Mouse (Mus musculus) ES-Bruce4 (cell line): ENCODE measurements around the gene Hsd17b14. TPM values are rescaled to one million over a fixed set of nuclear protein-coding genes. Genes with fewer than 3 reads are reported as not detected.
A peak's percentile ranks its signal among the peaks of the same experiment; 100 is the strongest.

Source experiments
- H3K27ac ChIP-seq: 2 replicates; pipeline ENCODE4 v1.5.1; 2012; ENCODE audit warnings: low read length, inconsistent platforms; ENCODE audit not compliant: insufficient read depth
- H3K27me3 ChIP-seq: 2 replicates; pipeline ENCODE4 v1.6.1; 2012; ENCODE audit warnings: mild to moderate bottlenecking, low read length, inconsistent platforms; ENCODE audit not compliant: control insufficient read depth, poor library complexity, insufficient read depth, severe bottlenecking
- H3K36me3 ChIP-seq: 2 replicates; pipeline ENCODE4 v1.6.1; 2012; ENCODE audit warnings: inconsistent platforms, mild to moderate bottlenecking, low read length, moderate library complexity; ENCODE audit not compliant: control insufficient read depth, poor library complexity, insufficient read depth, severe bottlenecking
- H3K4me1 ChIP-seq: one replicate; pipeline ENCODE4 v1.8.1; 2011; ENCODE audit warnings: low read length; ENCODE audit not compliant: control insufficient read depth, insufficient read depth
- H3K4me3 ChIP-seq: 2 replicates; pipeline ENCODE4 v1.5.1; 2011; ENCODE audit warnings: low read depth, mild to moderate bottlenecking, low read length
- H3K9ac ChIP-seq: 2 replicates; pipeline ENCODE4 v1.6.1; 2012; ENCODE audit warnings: low read depth, mild to moderate bottlenecking, inconsistent platforms; ENCODE audit not compliant: poor library complexity, severe bottlenecking
- H3K9me3 ChIP-seq: replicated peaks from 2 replicates; pipeline ENCODE4 v1.6.1; 2012; ENCODE audit warnings: mild to moderate bottlenecking, low read length, inconsistent platforms; ENCODE audit not compliant: control insufficient read depth, poor library complexity, insufficient read depth, severe bottlenecking
- CTCF ChIP-seq: IDR thresholded peaks from one replicate; pipeline ENCODE4 v1.8.1; 2011; ENCODE audit warnings: low read depth, low read length
- EP300 ChIP-seq: IDR thresholded peaks from 2 replicates; pipeline ENCODE4 v1.6.1; 2011; ENCODE audit warnings: low read depth, low read length; ENCODE audit not compliant: insufficient read depth
- POLR2A ChIP-seq: IDR thresholded peaks from one replicate; pipeline ENCODE4 v1.8.1; 2011; ENCODE audit warnings: low read length; ENCODE audit not compliant: insufficient read depth
- polyA plus RNA-seq: library from polyadenylated mRNA; stranded (reverse); fragments of >200 nt; gene quantifications from 2 replicates; pipeline ENCODE4 v1.2.4, GENCODE M21; 2011; ENCODE audit warnings: low read depth; ENCODE audit not compliant: missing spikeins, insufficient read depth, insufficient read length

Hsd17b14 gene
- polyA plus RNA-seq, 1 experiment = 55.0 TPM

- Histone ChIP-seq H3K36me3 (peaks cover 15% of the 10 kb centered on the region), H3K4me1 (no peaks in the 10 kb centered on the region), H3K9me3 (no peaks in the 10 kb centered on the region), H3K9ac (no peak overlapping the region), H3K27me3 (no peaks in the 10 kb centered on the region), H3K4me3 (no peak overlapping the region), H3K27ac (no peak overlapping the region)
- TF ChIP-seq CTCF = no peak
- TF ChIP-seq EP300 = no peak
- no peak for TF ChIP-seq POLR2A
Measured at GRCm38 (mm10) chr7:45589898-45590297, 35.2 kb downstream of the Hsd17b14 start.

GRCm38 (mm10) chr7:45590874-45591273, 36.2 kb downstream of the Hsd17b14 start:
- Histone ChIP-seq H3K27me3 (no peaks in the 10 kb centered on the region), H3K4me1 (no peaks in the 10 kb centered on the region), H3K4me3 (no peak overlapping the region), H3K9me3 (no peaks in the 10 kb centered on the region), H3K9ac (no peak overlapping the region), H3K36me3 (peaks cover 13% of the 10 kb centered on the region), H3K27ac (peak overlapping the region; percentile 12; the same call in 1 of the 2 replicates)
- TF ChIP-seq POLR2A (no peak), CTCF (no peak), EP300 (no peak)

- Histone ChIP-seq H3K9me3 (no peaks in the 10 kb centered on the region), H3K9ac (no peak overlapping the region), H3K4me3 (no peak overlapping the region), H3K36me3 (peaks cover 6% of the 10 kb centered on the region; the same call in 1 of the 2 replicates), H3K27ac (no peak overlapping the region), H3K4me1 (no peaks in the 10 kb centered on the region), H3K27me3 (no peaks in the 10 kb centered on the region)
- TF ChIP-seq POLR2A = no peak
- no peak for TF ChIP-seq EP300
- no peak for TF ChIP-seq CTCF
Measured at GRCm38 (mm10) chr7:45591880-45592279, 37.2 kb downstream of the Hsd17b14 start.

GRCm38 (mm10) chr7:45593118-45593815, 38.6 kb downstream of the Hsd17b14 start:
- Histone ChIP-seq H3K9ac (no peak overlapping the region), H3K27ac (no peak overlapping the region), H3K4me3 (no peak overlapping the region), H3K9me3 (no peaks in the 10 kb centered on the region), H3K36me3 (peaks cover 2% of the 10 kb centered on the region; the same call in 1 of the 2 replicates), H3K4me1 (no peaks in the 10 kb centered on the region), H3K27me3 (no peaks in the 10 kb centered on the region)
- TF ChIP-seq CTCF (peak; percentile 89), EP300 (0 out of 2 replicates have a peak, but pooled peaks have one; percentile 16), POLR2A (no peak)

- H3K9ac ChIP-seq = no peak overlapping the region
- no peaks in the 10 kb centered on the region for H3K9me3 ChIP-seq
- no peaks in the 10 kb centered on the region for H3K27me3 ChIP-seq
- 0 out of 2 replicates have a peak, but pooled peaks cover 2% of the 10 kb centered on the region for H3K36me3 ChIP-seq
- H3K4me3 ChIP-seq = no peak overlapping the region
- peaks cover 3% of the 10 kb centered on the region for H3K4me1 ChIP-seq
- peak overlapping the region; percentile 5; the same call in 1 of the 2 replicates for H3K27ac ChIP-seq
- TF ChIP-seq CTCF (no peak), POLR2A (no peak), EP300 (0 out of 2 replicates have a peak, but pooled peaks have one; percentile 43)
Measured at GRCm38 (mm10) chr7:45595176-45595575, 40.5 kb downstream of the Hsd17b14 start.

GRCm38 (mm10) chr7:45596107-45596506, 41.4 kb downstream of the Hsd17b14 start:
- Histone ChIP-seq H3K27ac (no peak overlapping the region), H3K27me3 (no peaks in the 10 kb centered on the region), H3K4me1 (peaks cover 3% of the 10 kb centered on the region), H3K9me3 (no peaks in the 10 kb centered on the region), H3K9ac (no peak overlapping the region), H3K4me3 (no peak overlapping the region), H3K36me3 (no peaks in the 10 kb centered on the region)
- TF ChIP-seq POLR2A (no peak), EP300 (no peak), CTCF (no peak)
